Mouse (Mus musculus) CD8-positive naive resting alpha-beta T cell, adult 2 months (primary cell): ENCODE results near the gene Psmb2.

Source experiments
- DNase-seq, 2 experiments: peaks; one replicate each; pipeline ENCODE4 v3.0.0; 2022; ENCODE audit warnings: low read depth in 2 of 2, low spot score in 2 of 2

Psmb2 gene

GRCm38 (mm10) chr4:126752024-126752607, 74.7 kb downstream of the Psmb2 start:
- no peak for DNase-seq

- DNase-seq = no peak
These were observed 75.2 kb downstream of the Psmb2 start for GRCm38 (mm10) chr4:126752608-126753141.

GRCm38 (mm10) chr4:126753268-126754230, 76.1 kb downstream of the Psmb2 start, which contains the start of the genes Ncdn and AU040320:
TSS of gene Ncdn (minus strand) at chr4:126753438.
TSS of gene AU040320 (plus strand) at chr4:126753544.
- DNase-seq = peak; percentile 94

DNA sequence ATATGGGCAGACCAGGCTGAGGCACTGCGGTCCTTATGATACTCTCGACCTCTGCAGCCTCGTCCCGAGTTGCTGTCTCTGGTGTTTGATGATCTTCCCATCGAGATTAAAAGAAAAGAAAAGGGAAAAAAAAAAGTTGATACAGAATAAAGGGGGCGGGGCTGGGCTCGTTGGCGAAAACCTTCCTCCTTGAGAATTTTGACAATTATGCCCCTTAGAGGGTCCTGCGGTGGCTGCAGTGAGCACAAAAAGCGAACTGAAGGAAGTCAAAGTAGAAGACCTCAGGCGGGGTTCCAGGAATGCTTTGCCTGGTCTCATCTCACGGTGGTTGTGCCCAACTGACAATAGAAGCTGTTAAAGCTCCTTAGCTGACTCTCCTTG, 76.8 kb downstream of the Psmb2 start:
- no peak for DNase-seq

GRCm38 (mm10) chr4:126754736-126755374, 77.4 kb downstream of the Psmb2 start:
- no peak for DNase-seq

GRCm38 (mm10) chr4:126756766-126757165, 79.3 kb downstream of the Psmb2 start:
- DNase-seq = no peak

DNA sequence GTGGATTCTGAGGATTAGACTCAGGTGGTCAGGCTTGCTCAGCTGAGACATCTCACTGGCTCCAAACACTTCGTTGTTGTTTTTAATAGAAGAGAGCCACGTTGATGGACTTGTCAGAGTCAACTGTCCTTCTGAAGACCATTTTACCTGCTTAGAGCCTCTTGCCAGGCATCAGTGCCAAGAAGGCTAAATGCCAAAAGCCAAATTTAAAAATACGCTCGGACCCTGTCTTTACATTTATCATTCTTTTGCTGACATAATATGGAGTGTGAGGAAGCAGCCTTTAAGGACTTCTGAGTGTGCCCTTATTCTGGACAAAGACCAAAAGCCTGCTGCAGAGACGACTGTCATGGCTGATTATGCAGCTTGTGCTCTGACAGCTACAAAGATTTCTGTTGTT, 80.9 kb downstream of the Psmb2 start:
- DNase-seq = no peak
